Mouse (Mus musculus) CD4-positive, CD25-positive, alpha-beta regulatory T cell, adult 4 months (primary cell): Measurements from ENCODE around the gene Dab2. TPM values are rescaled to one million over a fixed set of nuclear protein-coding genes. Genes with fewer than 3 reads are reported as not detected.

ENCODE experiments used
- ATAC-seq: one replicate; pipeline ENCODE4 v1.8.0; 2017
- polyA plus RNA-seq, 2 experiments: library from polyadenylated mRNA; unstranded; fragments of 100-300 nt; shearing (Covaris generic); gene quantifications; one replicate each; pipeline ENCODE4 v1.2.1; 2017

The Dab2 gene
- polyA plus RNA-seq, 2 experiments from 2014 or later, result not detected

DNA sequence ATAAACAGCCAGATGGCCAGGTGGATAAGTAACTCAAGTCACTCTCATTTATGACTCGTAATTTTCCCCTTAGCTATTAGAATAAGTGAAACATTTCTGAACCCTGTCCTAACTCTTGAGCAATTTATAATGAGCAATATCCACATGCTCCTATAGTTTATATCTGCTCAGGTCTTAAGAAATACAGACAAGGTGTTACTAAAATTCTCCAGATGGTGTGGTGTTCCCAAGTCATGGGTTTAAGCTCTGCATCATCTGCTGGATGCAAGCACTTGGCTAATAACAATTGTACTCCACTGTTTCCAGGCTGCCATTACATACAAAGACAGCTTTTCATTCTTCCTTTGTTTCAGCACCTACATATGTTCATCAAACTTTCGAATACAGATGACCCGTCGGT is 98.6 kb downstream of the Dab2 start:
- ATAC-seq, result no peak

DNA sequence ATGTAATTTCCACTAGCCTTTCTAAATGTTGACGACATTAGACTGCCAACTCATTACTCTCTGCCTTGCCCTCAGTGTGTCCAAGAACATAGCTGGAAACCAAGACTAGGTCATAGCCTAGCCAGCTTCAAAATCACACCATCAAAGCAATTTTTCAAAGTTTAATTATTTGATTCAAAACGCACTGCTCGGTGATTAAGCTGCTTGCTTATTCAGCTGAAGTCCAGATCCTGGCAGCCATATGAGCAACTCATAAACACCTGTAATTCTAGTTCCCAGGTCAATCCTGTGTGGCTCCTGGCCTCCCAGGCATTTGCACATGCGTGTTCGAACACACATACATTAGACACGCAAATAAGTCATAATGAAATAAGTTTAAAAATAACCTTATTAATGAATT is 99.3 kb downstream of the Dab2 start:
- ATAC-seq, result no peak

DNA sequence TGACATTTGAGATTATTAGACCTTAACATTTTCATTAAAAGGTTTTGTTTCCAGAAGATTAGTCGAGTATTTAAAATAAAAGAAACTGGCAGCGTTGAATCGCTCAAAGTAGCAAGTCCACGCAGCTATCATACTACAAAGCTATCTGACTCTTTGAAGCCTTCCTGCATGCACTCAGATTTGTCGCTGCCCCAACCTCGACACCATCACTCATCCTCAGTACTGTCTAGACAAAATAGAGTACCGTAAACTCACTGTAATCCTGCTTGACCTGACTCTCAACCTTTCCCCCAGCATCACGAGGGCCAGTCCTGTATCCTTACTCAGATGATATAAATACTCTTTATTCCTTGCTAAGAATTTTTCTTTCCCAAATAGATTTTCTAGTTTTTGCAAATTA is 100.5 kb downstream of the Dab2 start:
- ATAC-seq, result no peak

DNA sequence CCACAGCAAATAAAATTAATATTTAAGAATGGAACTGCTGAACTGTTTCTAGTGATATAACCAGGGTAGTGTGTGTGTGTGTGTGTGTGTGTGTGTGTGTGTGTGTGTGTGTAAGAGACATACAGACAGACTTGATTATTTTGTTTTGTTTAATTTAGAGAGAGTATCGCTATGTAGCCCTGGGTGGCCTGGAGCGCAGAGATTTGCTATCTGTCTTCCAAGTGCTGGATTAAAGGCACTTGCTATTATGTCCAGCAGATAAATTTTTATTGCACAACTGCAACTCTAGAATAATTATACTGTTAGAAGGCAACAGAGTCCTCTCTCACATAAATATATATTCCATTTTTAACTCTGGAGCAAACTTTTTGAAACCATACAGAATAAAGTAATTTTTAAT is 102.8 kb downstream of the Dab2 start:
- ATAC-seq, result no peak

DNA sequence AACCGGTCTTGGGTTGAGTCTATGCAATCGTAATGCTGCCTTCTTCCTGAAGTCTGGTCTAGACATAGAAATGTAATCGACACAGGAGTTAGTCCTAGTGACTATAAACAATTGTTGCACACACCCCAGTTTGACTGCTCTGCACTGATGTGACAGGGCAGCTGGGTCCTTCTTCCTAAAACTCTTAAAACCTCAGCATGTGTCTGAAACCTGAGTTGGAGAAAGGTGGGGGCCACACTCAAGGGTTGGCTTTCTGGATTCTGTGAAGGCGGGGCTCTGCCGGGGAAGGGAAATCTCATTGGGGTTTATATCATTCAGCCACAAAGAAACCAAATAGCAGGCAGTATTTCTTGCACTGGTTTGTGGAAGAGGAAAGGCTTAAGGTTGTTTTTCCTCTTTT is 104.6 kb downstream of the Dab2 start:
- no peak for ATAC-seq

DNA sequence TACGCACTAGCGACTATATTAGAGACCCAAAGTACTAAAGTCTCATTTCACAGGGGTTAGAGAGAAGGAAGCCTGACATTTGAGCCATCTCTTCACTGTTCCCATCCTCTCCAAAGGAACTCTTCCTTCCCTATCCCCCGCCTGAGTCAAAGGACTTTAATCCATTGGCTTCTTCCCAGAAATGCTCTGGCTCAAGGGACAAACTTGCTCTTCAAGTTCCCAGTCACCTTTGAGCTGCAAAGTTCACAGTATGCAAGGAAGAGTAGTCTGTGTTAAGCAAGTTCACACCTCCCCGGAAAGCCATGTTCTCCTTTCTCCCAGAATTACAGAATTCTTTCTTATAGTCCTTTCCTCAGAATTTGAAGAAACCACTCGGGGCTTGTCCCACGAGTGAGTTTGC is 107.2 kb downstream of the Dab2 start:
- ATAC-seq, result no peak

DNA sequence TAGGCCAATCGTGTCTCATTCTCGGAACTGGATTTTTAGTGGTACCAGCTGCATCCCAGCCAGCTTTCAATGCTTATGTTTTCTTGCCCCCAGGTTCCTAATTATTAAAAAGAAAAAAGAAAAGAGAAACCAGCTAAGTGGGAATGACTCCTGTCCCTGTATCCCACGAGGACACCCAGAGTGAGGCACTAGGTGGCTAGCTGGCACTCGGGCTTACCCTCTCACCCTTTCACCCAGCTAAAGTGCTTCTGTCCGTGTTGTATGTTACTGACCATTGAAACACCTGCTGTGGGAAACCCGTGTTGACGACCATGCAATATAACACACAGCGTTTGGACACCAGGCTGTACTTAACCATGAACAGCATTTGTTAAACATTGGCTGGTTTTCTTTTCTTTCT is 109.4 kb downstream of the Dab2 start:
- no peak for ATAC-seq

DNA sequence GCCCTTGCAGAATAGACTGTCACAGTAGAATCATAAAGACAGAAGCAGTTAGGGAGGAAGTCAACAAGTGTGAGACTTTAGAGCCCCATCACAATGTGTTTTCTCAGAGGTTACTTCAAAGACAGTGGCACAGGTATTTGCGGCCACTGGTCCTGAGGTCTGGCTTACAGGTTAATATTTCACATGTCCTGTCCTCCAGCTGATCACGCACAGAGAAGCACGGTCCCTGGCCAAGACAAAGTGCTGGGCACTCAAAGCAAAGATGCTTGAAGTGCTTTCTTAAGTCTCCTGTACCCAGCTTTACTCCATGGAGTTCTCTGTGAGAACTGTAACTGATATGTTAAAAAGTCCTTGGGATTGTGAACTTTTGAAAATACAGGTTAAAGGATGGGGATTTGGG is 110.6 kb downstream of the Dab2 start:
- no peak for ATAC-seq

DNA sequence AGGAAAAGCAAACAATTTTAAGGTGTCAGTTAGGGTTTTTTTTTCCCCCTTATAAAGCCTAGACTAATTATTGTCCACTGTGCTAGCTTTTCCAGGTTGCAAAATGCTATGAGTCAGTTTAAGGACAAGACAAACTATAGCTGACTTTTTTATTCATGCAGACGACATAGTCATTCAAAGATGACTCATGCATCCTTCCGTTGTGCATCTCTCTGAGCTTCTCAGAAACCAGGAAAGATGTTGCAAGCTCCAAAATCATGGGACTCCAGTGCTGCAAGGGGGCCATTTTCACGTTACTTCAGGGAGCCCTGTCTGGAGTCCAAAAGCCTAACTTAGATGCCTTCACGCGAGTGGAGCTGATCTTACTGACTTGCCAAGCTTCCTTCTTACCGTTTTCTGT is 111.7 kb downstream of the Dab2 start:
- ATAC-seq, result no peak

DNA sequence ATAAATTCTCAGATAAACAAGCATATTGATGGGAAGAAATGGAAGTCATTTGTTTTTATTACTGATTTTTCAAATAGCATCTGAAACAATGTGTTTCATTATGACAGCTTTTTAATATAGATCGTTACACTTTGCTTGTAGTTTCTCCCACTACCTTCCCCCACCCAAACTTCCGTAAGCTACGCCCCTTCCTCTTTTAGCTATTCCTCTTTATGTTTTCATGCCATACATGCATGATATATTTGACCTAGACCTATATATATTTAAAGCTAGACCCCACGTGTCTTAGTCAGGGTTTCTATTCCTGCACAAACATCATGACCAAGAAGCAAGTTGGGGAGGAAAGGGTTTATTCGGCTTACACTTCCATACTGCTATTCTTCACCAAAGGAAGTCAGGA is 115.7 kb downstream of the Dab2 start:
- ATAC-seq, result no peak

DNA sequence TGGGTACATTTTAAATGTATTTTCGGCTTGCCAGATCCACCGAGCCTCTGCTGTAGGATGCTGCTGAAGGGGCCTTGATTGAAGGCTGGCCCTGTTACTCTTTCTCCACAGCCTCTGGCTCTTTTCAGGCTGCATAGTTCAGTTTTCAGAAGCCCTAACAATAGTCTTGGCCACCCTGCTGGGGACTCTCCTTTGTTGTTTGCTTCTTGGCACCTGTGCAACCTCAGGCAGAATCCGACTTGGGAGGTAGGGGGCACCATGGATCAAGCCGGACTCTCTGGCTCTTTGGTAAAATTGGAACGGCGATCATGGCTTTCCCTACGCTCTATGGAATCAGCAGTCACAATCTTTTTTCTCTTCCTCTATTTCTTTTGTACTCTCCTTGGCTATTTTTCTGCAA is 132.2 kb downstream of the Dab2 start:
- ATAC-seq, result no peak

DNA sequence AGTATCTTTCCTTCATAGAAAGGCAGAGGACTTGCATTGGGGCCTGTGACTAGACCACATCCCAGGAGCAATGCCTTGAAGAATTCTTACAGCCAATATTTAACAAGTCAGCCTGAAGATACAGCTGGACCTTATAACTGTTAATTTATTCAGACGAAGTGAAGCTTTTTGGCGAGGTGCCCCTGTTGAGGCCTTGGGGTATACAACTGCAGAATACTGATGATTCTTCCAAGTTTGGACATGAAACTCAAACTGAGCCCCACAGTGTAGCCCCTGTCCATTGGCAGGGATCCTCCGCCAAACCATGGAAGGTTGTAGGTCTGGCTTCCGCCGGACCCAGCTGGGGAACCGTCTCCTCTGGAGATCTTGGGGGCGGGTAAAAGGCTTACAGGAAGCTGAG is 132.8 kb downstream of the Dab2 start:
- no peak for ATAC-seq

DNA sequence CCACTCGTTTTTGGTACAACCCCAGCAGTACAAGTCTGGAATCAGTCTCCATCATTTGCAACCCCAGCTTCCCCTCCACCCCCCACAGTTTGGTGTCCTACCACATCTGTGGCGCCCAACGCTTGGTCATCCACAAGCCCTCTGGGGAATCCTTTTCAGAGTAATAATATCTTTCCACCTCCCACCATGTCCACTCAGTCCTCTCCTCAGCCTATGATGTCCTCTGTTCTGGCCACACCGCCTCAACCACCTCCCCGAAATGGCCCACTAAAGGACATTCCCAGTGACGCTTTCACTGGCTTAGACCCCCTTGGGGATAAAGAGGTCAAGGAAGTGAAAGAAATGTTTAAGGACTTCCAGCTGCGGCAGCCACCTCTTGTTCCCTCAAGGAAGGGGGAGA is 135.7 kb downstream of the Dab2 start:
- no peak for ATAC-seq

DNA sequence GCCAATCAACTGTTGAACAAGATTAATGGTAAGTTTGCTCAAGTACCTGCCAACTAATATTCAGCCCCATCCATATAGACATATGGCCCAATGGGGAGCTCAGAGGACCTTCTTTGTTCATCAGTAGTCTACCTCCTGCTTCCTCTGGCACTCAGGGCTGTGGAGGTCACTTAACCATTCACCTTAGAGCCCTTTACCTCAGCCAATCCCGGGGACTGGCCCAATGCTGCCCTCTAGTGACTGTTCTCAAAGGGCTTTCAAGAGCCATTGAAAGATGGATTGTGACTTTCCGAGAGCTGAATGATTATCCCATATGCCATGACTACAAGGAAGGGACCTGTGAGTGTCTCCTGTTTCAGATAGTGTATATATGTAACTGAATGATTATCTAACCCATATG is 136.2 kb downstream of the Dab2 start:
- no peak for ATAC-seq

DNA sequence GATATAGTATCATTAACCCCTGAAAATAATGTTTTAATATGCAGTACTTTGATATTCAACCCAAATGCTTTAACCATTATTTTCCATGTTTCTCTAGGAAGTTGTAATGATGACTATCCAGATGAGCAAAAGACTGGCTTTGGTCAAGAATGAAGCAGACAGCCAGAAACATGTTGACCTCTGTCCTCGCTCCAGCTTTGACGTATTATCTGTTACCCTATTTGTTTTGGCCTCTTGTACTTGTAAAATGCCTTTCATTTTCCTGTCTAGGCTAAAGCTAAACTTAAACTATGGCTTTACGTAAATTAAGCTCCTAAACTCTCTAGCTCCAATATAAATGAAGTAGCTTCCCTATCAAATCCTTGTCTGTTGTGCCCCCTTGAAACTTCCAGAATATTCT is 139.1 kb downstream of the Dab2 start:
- no peak for ATAC-seq

DNA sequence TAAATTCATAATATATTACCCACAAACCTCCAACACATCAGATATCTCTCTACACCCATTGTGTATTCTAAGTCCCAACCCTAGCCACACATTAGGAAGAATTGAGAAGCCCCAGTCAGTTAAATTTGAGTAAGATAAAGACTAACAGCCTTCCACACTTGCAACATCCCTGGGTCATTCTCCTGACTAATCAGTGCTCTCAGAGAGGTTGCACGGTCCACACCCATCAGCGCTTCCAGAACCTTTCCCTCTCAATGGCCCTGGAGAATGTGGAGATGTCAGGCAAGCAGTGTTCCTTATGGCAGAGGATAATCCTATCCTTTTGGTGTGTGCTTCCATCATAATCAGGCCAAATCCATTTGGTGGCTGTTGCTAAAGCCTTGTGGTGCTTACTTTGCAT is 144.9 kb downstream of the Dab2 start:
- no peak for ATAC-seq

DNA sequence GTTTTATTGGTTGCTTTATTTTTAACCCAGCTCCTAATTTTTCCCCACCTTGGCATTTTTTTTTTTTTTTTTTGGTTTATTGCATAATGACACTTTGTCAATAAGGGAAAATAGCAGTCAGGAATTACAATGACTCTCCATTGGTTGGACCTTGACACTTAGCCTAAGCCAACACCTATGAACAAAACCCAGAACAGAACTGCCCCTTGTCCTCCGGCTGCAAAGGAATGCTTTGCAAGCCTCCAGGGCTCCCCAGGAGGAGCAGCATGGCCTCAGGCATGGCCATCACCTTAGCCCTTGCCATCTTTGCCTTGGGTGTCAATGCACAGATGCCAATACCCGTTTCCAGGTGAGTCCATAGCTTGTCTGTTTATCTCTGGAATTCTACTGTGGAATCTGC is 145.5 kb downstream of the Dab2 start, which contains the start of gene C9:
Gene C9 (plus strand): TSS at position 193 of the 400 bp plus-strand sequence.
- ATAC-seq, result no peak

DNA sequence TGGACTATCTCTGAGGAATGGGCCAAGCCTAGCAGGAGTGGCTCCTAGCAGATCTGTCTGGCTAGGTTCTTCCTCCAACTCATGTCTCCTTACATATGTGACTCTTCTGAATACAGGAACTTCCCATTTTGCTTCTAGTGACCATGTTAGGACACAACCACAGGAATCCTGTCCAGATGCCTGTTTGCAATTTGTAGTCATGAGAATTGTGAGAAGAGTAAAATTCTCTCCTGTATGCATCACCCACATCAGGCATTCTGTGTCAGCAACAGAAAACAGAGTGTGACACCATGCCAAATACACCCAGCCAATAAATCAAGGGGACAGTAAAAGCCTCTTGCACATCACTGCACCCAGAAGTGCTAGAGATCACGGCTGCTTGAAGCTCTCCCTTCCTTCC is 146.6 kb downstream of the Dab2 start:
- ATAC-seq, result no peak

DNA sequence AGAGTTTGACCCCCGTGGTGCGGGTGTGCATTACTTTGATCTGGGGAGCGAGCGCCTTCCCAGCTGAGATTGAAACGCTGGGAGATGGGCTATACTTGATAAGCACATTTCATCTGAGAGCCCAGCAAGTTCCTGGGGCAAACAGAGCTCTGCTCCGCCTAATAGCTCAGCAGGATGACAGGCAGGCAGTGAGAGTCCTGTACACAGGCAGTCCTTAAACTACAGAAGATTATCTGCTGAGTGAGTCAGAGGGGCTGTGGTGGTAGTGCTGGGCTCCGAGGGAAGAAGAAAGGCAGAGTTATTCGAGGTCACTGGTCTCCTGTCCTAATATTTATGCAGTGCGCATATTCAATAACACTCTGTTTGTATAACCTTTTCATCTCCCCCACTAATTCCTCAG is 149.3 kb downstream of the Dab2 start:
- ATAC-seq, result no peak

DNA sequence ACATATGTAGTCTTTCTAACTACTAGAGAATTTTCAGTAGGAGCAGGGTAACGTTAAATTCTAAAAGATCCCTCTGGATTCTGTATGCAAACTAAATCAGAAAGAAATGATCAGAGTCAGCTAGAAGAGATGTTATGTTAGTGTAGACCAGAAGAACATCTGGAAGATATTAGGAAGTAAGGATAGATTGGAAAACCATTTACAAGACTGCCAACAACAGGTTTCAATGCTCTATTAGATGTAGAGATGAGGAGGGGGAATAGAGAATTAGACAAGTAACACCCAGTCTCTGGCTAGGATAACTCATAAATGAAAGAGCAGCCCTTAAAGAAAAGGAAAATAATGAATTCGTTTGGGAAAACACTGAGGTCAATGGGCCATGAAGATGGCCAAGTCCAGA is 154.9 kb downstream of the Dab2 start:
- ATAC-seq, result no peak

DNA sequence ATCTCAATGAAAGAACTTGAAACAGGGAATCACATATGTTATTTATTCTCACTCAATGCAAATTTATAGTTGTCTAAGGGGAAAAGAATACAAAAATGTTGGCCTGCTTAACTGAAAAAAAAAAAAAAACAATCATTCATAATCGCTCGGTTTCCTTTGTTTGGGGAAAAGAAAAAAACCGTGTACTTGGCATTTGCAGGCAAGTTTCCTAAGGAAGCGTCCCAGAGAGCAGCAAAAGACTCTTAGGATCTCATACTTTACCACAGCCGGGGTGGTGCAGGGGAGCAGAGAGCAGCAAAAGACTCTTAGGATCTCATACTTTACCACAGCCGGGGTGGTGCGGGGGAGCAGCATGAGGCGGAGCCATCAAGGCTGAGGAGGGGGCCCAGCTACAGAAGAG is 161.8 kb downstream of the Dab2 start:
- ATAC-seq, result no peak

DNA sequence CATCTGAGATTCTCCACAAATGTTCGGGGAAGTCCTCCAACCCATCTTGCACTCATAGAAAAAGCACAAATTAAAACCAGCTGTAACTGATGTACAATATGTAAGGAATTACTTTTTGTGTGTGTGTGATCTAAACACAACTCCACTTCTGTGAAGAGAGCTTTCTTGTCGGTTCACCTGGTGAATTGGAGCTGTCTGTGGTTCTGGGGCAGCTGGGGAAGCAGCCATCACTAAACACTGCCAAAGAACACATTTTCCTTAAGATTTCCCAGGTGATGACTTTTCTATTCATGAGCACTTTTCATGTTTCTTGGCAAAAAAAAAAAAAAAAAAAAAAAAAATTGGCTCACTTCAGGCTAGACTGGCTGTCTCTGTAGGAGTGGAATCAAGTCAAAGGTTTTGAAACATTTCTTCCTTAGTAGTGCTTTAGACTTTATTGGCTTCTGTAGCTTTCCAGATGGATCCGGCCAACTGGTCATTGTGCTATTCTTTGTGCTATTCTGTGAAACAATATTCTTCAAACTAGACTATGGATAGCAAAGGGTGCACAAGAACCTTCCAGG is 163.9 kb downstream of the Dab2 start:
- ATAC-seq, result no peak

DNA sequence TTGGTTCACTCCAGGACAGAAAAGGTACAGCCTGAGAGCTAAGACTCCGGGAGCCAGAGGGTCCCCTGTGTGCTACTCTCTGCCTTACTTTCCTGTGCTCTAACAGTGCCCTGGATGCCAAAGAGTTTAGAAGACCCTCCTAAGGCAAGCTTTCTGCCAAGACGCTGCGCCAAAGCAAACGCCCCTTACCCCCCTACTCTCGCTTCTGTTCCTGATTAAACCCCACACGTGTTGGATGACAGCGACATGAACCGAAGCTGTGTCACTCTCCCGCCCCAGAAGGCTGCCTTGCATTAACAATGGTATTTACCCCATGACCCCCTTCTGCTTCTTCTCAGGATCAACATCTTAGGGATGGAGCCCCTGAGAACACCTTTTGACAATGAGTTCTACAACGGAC is 167.4 kb downstream of the Dab2 start:
- ATAC-seq, result no peak

DNA sequence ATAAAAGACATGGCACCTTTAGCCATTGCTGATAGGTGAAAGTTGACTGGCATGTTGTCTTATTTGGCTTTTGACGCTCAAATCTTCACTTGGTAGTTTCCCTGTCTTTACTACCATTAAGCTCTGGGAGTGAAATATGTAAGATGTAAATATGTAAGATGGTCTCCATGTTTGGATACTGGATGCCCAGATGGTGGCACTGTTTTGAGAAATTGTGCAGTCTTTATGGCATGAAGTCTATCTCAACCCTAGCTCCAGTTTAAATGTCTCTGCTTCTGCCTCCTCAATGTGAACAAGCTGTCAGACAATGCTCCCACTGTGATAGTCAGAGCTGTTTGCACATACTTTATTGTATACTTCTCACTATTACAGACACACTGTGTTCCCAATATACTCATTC is 169.3 kb downstream of the Dab2 start:
- peak; percentile 41 for ATAC-seq

DNA sequence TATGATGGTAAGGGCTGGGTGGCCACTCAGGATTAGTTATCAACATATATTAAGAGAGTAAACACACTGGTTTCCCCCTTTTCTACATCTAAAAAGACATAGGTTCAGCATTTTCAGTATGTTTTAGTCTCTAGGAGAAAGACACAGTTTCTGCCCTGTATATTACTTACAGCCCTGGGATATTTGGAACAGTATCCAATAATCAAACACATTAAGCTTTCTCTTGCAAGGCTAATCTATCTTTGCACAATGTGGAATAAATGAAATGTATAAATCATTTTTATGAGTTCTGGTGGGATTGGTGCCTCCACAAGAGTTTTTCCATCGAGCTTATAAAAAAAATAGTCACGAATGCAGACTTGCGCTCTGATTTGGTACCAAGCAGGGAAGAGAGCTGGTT is 169.8 kb downstream of the Dab2 start:
- ATAC-seq, result no peak

DNA sequence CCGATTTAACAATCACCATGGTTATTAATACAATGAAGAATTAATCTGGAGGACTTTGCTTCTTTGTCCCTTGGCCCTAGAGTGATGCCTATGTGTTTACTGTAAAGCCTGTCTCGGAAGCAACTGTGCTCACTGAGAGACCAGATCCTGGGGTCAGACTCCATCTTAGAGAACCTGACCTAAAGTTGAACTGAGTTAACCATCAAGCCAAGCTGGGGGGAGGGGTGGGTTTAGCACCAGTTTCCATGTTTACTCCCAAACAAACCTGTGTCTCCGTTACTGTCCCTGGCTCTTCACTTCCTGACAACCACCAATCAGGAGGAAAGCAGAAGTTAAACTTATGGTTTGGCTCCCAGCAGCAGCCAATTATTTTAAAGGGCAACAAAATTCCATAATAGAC is 184.0 kb downstream of the Dab2 start:
- ATAC-seq, result no peak
